Mouse (Mus musculus) C2C12 (cell line): ENCODE measurements around the gene Artn.

Source experiments
- CEBPB ChIP-seq: IDR thresholded peaks from one replicate; pipeline ENCODE4 v1.6.1; 2011; ENCODE audit warnings: low read depth, mild to moderate bottlenecking, control low read depth, moderate library complexity
- CTCF ChIP-seq: IDR thresholded peaks from one replicate; pipeline ENCODE4 v1.5.1; 2011; ENCODE audit not compliant: control insufficient read depth, insufficient read depth, insufficient read length
- MAX ChIP-seq: IDR thresholded peaks from one replicate; pipeline ENCODE4 v1.6.1; 2011; ENCODE audit warnings: mild to moderate bottlenecking, control low read depth
- MYOD1 ChIP-seq: IDR thresholded peaks from one replicate; pipeline ENCODE4 v1.6.1; 2011; ENCODE audit warnings: low read depth; ENCODE audit not compliant: control insufficient read depth, insufficient read length

- TF ChIP-seq MYOD1 (no peak), MAX (no peak), CTCF (no peak), CEBPB (no peak)
These were observed 11.3 kb downstream of the Artn start for GRCm38 (mm10) chr4:117918261-117918660.
